Comparison of ENCODE assay signal across 16 mouse cellular contexts in genomic region chr7:19021048-19021447, GRCm38 (mm10). TPM values are rescaled to one million over a fixed set of nuclear protein-coding genes. Genes with fewer than 3 reads are reported as not detected.
DNase-seq lines count a peak whose midpoint lies in the region; ATAC-seq and TF ChIP-seq lines count a peak whose summit lies in the region.
"Had no signal": no experiment of that assay in that cellular context is flagged by ENCODE, and none has a peak within 500 bp of the region (broad histone marks: within the 10 kb centered on the region; RNA-seq: fewer than 3 reads in every experiment).

No protein-coding gene starts in this region.

- no peaks in the 10 kb centered on the region for H3K36me3 ChIP-seq in intestine, postnatal 0 days (ENCODE audit: control insufficient read depth, insufficient read depth)
- H3K36me3 ChIP-seq in liver, embryonic 15.5 days (replicated peaks) = no peaks in the 10 kb centered on the region
- H3K36me3 ChIP-seq: embryonic facial prominence, embryonic 10.5 days; lung, embryonic 15.5 days; midbrain, embryonic 13.5 days had no signal

- no peaks in the 10 kb centered on the region for H3K9me3 ChIP-seq in intestine, postnatal 0 days (ENCODE audit: control insufficient read depth)
- H3K9me3 ChIP-seq in liver, embryonic 15.5 days (replicated peaks) = no peaks in the 10 kb centered on the region
- H3K9me3 ChIP-seq: embryonic facial prominence, embryonic 10.5 days; lung, embryonic 15.5 days; midbrain, embryonic 13.5 days had no signal

- H3K4me3 ChIP-seq in intestine, postnatal 0 days (ENCODE audit: low read depth, low read length) = no peak overlapping the region
- peak overlapping the region; percentile 90 for H3K4me3 ChIP-seq in liver, embryonic 15.5 days (replicated peaks)
- H3K4me3 ChIP-seq: embryonic facial prominence, embryonic 10.5 days; layer of hippocampus, adult 2 months; lung, embryonic 15.5 days; midbrain, embryonic 13.5 days had no signal

- WGBS in intestine, postnatal 0 days = 13% methylated on average over 8 of the region's 8 CpGs
- WGBS in liver, embryonic 15.5 days (ENCODE audit: insufficient replicate concordance) = 15% methylated on average over 8 of the region's 8 CpGs

- no peak overlapping the region for H3K27ac ChIP-seq in intestine, postnatal 0 days (ENCODE audit: low read depth, low read length)
- no peak overlapping the region for H3K27ac ChIP-seq in liver, embryonic 15.5 days (replicated peaks)
- H3K27ac ChIP-seq: embryonic facial prominence, embryonic 10.5 days; kidney, postnatal 0 days; layer of hippocampus, adult 2 months; lung, embryonic 15.5 days; midbrain, embryonic 13.5 days had no signal

- H3K9ac ChIP-seq in intestine, postnatal 0 days (ENCODE audit: low read depth, low read length) = no peak overlapping the region
- H3K9ac ChIP-seq in liver, embryonic 15.5 days = 0 out of 2 replicates have a peak overlapping the region, but pooled peaks have one; percentile 1
- H3K9ac ChIP-seq: lung, embryonic 15.5 days; midbrain, embryonic 13.5 days had no signal

- DNase-seq in lung, postnatal 25 days (ENCODE audit: low spot score) = peak; percentile 17
- no peak for DNase-seq in lung, postnatal 10 days
- peak; percentile 29 for DNase-seq in yolk sac, embryonic 10.5 days (ENCODE audit: low spot score)
- DNase-seq in c-Kit-positive CD71-positive TER-119-positive erythroid progenitor cells, embryonic 14.5 days (ENCODE audit: low spot score) = no peak
- no peak for DNase-seq in testis, postnatal 10 days (ENCODE audit: low spot score)
- DNase-seq: cerebellum, postnatal 36 days; gastrocnemius, postnatal 10 days; heart, postnatal 36 days had no signal

- H3K4me2 ChIP-seq in intestine, postnatal 0 days (replicated peaks; ENCODE audit: low read depth) = peak overlapping the region; percentile 85
- H3K4me2 ChIP-seq in liver, embryonic 15.5 days = peak overlapping the region; percentile 51
- H3K4me2 ChIP-seq: heart, embryonic 11.5 days; lung, embryonic 15.5 days; midbrain, embryonic 13.5 days had no signal

- peaks cover 9% of the 10 kb centered on the region; the same call in 1 of the 2 replicates for H3K27me3 ChIP-seq in intestine, postnatal 0 days (replicated peaks; ENCODE audit: control insufficient read depth, insufficient read depth, low read length)
- peaks cover 47% of the 10 kb centered on the region for H3K27me3 ChIP-seq in liver, embryonic 15.5 days

- TF ChIP-seq CTCF in intestine, postnatal 0 days (IDR thresholded peaks at IDR 0.05; ENCODE audit: low read depth) = no peak

- ATAC-seq in intestine, postnatal 0 days = no peak
- no peak for ATAC-seq in liver, embryonic 15.5 days (ENCODE audit: insufficient read depth)
- ATAC-seq: midbrain, embryonic 13.5 days had no signal

- peaks cover 3% of the 10 kb centered on the region; the same call in 1 of the 2 replicates for H3K4me1 ChIP-seq in intestine, postnatal 0 days (replicated peaks; ENCODE audit: control insufficient read depth, insufficient read depth, low read length)
- H3K4me1 ChIP-seq in liver, embryonic 15.5 days (replicated peaks) = peaks cover 27% of the 10 kb centered on the region

RNA-seq across cellular contexts. Expression of gene Foxa3, which starts 2.3 kb away (rescaled TPM):
- 11.8 and 12.4 TPM in 2 replicates for polyA plus RNA-seq in intestine, postnatal 0 days (2015; fragmentation: Nextera tagmentation; extraction: Ambion mirVana)
- polyA plus RNA-seq in liver, embryonic 15.5 days (2015; fragmentation: Nextera tagmentation; extraction: Ambion mirVana) = 45.8 and 52.1 TPM in 2 replicates
- polyA plus RNA-seq: embryonic facial prominence, embryonic 10.5 days; midbrain, embryonic 13.5 days had no signal

RNA-seq across cellular contexts. Expression of gene Sympk, which starts 3.1 kb away (rescaled TPM):
- 8.9 and 9.1 TPM in 2 replicates for polyA plus RNA-seq in intestine, postnatal 0 days (2015; fragmentation: Nextera tagmentation; extraction: Ambion mirVana)
- 14.6 and 15.4 TPM in 2 replicates for polyA plus RNA-seq in liver, embryonic 15.5 days (2015; fragmentation: Nextera tagmentation; extraction: Ambion mirVana)

RNA-seq across cellular contexts. Expression of gene Irf2bp1, which starts 17.2 kb away (rescaled TPM):
- 11.4 and 11.9 TPM in 2 replicates for polyA plus RNA-seq in intestine, postnatal 0 days (2015; fragmentation: Nextera tagmentation; extraction: Ambion mirVana)
- polyA plus RNA-seq in liver, embryonic 15.5 days (2015; fragmentation: Nextera tagmentation; extraction: Ambion mirVana) = 8.2 and 9.9 TPM in 2 replicates

RNA-seq across cellular contexts. Expression of gene Mypop, which starts 30.0 kb away (rescaled TPM):
- 1.1 and 1.2 TPM in 2 replicates for polyA plus RNA-seq in intestine, postnatal 0 days (2015; fragmentation: Nextera tagmentation; extraction: Ambion mirVana)
- 0.15 and 0.55 TPM in 2 replicates for polyA plus RNA-seq in liver, embryonic 15.5 days (2015; fragmentation: Nextera tagmentation; extraction: Ambion mirVana)

RNA-seq across cellular contexts. Expression of gene Rsph6a, which starts 33.4 kb away (rescaled TPM):
- not detected in 2 replicates for polyA plus RNA-seq in intestine, postnatal 0 days (2015; fragmentation: Nextera tagmentation; extraction: Ambion mirVana)
- polyA plus RNA-seq in liver, embryonic 15.5 days (2015; fragmentation: Nextera tagmentation; extraction: Ambion mirVana) = not detected in 2 replicates
- polyA plus RNA-seq: embryonic facial prominence, embryonic 10.5 days; heart, embryonic 11.5 days; kidney, postnatal 0 days; lung, embryonic 15.5 days had no signal

Comparison
In these comparisons a context has a peak if more than half of its experiments do, and no peak if none do; other contexts are left out.
1. DNase-seq: peak in lung, postnatal 25 days (single experiment) and yolk sac, embryonic 10.5 days (single experiment); none in lung, postnatal 10 days (single experiment), c-Kit-positive CD71-positive TER-119-positive erythroid progenitor cells, embryonic 14.5 days (single experiment) and testis, postnatal 10 days (single experiment).